Mouse (Mus musculus) gastrocnemius, postnatal 25 days (tissue): ENCODE measurements around the gene Clcn1. TPM values are rescaled to one million over a fixed set of nuclear protein-coding genes. Genes with fewer than 3 reads are reported as not detected.

ENCODE experiments used
- DNase-seq: peaks from one replicate; pipeline ENCODE4 v3.0.0; 2022
- total RNA-seq, 2 experiments: library from RNA; stranded (reverse); gene quantifications; 1 replicate in 1 of 2; 2 replicates in 1 of 2; pipeline ENCODE4 v1.2.3; 2021

The Clcn1 gene
- total RNA-seq, 2 experiments from 2014 or later, result 105 to 116 TPM

DNA sequence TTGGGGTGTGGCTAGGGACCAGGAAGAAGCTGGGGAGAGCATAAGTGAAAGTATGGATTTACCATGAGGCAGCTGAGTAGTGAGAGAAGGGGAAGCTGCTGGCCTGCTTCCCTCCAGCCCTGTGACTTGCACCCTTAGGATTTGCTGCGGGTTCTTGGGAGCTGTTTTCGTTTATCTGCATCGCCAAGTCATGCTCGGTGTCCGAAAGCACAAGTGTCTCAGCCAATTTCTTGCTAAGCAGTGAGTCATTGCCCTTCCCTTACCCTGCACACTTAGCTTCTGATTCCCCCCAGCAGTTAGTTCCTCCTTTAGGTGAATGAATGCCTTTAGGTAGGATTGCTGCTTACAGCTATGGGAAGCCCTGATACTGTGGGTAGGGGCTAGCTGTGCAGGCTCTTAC is 12.9 kb downstream of the Clcn1 start:
- DNase-seq, result no peak

DNA sequence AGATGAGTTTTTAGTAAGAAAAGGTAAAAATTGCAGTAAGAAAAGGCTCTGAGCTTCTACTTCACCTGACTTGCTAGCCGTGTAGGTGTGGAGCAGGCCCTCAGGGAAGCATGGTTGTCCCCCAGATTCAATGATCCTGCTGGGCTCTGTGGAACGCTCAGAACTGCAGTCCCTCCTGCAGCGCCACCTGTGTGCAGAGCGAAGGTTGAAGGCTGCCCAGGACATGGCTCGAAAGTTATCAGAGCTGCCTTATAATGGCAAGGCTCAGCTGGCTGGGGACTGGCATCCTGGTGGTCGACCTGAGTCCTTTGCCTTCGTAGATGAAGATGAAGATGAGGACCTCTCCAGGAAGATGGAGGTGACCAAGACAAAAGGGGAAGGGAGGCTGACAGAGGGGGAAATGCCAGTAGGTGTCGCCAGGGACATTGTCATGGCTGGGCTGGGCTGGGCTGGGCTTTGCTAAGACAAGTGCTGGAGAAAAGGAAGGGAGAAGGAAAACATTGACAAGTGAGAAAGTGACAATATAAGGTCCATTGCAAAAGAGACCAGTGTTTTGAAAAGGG is 23.4 kb downstream of the Clcn1 start:
- DNase-seq, result no peak

DNA sequence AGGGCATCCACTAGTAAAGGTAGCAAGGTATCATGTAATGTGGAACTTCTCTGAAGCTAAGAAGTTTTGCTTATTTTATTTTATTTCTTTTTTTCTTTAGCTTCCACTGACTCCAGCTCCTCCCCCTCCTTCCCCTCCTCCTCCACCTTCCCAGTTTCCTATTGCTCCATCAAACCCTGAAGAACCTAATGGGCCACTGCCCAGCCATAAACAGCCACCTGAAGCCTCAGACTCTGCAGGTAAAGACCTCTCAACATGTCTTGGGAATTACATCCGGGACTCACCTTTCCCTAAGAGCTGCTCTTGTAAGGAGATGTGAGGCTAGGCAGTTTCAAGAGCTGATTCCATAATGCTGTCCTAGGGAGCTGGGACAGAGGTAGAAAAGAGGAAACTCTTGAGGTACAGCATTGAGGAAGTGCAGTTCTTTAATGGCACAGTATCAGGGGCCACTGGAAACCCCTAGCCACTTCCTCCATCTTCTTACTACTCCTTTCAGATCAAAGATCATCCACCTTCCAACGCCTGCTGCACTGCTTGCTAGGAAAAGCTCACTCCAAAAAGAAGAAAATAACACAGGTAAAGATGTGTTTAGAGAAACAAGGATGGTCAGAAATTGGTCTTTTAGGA is 24.1 kb downstream of the Clcn1 start:
- DNase-seq, result no peak

DNA sequence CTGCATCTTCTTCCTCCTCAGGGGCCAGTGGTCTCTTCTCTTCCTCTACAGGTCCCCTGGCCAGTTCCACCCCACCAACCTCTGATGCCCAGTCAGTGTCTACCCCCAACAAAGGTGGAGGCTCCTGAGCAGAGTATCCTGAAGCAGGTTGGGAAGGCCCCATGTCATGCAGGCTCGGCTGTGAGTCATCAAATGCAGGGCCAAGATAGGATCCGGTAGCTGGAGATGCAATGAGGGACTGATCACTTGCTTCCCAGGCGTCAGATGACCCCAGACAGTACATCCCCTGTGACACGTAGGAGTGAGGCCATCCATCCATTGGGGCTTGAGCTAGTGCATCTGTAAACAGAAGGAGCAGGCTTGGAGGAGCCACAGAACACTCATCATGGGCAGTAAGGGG is 31.8 kb downstream of the Clcn1 start:
- DNase-seq, result no peak

DNA sequence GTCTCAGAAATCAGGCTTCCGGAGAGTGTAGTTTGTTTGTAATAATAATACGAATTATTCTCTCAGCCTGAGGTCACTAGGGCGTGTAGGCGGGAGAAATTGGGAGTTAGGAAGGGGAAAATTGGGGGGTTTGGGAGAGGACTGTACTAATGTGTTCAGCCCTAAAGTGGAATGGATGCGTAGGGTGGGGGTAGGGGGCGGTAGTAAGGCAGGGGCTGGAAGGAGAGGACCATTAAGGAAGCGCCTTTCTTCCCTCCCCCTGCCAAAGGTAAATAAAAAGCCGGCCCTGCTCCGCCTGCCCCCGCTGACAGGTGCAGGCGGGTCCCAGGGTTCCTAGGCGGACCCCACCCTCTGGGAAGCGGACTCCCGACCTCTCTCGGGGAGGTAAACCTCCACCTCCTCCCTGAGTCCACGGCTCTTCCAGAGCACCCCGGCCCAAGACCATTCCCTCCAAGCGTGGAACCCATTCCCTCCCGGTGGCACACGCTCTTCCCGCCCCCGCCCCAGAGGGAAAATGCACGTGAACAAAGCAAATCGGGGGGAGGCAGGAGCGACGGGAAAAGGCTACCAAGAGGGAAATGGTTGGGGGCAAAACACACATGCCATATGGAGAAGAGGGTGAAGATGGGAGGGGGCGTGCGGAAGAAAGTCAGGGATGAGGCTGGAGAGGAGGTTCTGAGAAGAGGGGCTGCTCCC is 37.0 kb downstream of the Clcn1 start:
- DNase-seq, result no peak

DNA sequence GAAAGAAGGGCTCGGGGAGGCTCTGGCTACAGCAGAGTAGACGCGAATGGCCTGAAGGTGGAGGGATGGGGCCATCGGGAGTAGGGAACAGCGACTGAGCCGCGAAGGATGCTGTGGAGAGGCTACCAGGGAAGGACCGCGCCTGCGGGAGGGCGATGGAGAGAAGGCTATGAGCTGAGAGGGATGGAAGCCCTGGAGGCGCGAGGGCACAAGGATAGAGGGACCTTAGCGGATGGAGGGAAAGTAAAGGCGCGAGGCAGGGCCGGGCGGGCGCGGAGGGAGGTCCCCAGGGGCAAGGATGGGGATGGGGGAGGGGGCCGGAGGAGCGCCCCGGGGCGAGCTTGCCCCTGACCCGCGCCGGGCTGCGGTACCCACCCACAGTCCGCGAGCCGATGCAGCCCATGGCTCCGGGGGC is 37.6 kb downstream of the Clcn1 start:
- no peak for DNase-seq

DNA sequence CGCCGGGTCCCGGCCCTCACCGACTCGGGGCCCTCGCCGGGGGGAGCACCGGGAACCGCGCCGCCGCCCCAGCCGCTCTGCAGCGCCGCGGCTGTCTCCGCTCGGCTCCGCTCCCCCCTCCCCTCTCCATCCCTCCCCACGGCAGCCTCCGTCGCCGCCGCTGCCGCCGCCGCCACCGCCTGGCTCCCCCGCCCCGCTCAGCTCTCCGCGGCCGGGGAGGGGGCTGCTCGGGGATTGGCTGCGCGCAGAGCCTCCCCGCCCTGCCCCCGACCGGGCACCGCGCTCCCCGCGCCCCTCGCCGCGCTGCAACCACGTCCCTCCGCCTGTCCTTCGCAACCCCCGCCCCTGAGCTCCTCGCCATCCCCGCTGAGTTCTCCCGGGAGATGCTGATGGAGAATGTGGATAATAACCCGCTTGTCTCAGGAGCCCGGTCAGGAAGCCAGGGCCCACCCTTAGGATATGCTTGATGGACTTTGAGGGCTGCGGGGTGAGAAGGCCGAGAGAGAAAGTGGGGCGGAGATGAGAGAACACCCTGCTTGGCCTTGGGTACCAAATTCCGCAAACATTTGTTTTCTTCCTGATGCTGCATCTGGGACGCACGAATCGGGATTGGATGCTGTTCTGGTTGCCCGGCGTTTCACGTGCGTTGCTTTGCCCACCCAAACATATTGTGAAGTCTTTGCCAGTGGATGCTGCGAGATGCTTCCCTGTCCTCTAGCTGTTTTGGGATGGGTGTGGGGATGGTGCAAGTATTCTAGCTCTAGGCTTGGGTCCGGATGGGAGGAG is 38.2 kb downstream of the Clcn1 start, which contains the start of gene Fam131b:
Fam131b (minus strand) TSS at position 162 of the 786 bp plus-strand sequence.
- DNase-seq, result peak; percentile 50

DNA sequence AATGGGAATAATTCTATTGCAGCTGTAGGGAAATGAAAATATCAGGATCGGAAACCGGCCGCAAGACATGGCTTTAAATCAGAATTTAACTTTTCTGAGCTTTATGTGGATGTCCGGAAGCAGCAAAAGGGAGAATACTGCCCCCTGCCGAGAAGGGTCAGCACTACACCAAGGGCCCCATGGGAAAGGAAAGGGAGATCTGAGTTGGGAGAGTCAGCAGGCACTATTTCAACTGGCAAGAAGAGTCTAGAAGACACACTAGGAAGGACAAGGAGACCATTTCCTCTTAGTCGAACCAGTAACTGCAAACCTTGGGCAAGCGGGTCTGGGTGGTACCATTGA is 38.8 kb downstream of the Clcn1 start:
- peak; percentile 63 for DNase-seq

DNA sequence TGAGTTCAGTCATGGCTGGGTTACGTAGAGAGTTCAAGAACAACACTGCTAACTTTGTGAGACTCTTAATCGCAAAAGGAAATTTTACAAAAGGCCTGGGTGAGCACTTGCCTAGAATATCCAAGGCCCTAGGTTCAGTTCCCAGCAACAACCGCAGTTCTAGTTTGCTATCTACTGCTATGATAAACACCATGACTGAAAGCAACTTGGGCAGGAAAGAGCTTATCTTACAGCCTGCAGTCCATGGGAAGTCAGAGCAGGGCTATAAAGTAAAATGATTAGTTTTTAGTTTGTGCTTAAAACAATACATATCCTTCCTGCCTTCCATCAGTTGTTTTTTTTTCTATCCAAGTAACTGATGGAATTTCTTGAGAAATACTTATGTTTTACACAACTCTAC is 40.0 kb downstream of the Clcn1 start:
- DNase-seq, result no peak

DNA sequence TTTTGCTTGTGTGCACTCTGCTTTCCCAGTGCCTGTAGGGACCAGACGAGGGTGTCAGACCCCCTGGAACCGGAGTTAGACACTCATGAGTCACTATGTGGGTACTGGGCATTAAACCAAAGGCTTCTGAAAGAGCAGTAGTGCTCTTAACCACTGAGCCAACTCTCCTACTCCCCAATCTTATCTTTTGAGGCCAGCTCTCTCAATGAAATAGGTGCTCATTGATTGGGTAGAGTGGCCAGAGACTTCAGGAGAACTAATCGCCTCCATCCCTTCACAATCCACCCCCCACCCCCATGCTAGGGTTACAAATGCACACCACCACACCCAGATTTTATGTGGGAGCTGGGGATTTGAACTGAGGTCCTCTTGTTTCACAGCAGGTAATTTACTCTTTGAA is 42.3 kb downstream of the Clcn1 start:
- no peak for DNase-seq

DNA sequence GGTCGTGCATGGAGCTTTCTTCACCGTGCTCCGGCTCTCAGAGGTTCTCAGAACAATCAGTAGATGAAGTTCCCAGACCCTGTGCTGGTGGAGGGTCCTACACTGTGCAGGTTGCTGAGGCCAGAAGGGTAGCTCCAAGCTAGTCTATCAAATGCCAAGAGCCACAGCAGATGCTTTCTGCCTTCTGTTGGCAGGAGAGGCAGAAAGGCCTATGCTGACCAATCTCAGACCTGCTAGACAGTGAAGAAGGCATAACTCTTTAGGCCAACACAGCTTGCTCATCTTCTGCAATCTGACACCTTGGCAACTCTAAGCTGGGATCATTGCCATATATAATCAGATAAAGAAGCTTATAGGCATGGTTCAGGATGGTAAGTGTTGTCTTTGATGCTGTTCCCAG is 43.7 kb downstream of the Clcn1 start:
- no peak for DNase-seq

DNA sequence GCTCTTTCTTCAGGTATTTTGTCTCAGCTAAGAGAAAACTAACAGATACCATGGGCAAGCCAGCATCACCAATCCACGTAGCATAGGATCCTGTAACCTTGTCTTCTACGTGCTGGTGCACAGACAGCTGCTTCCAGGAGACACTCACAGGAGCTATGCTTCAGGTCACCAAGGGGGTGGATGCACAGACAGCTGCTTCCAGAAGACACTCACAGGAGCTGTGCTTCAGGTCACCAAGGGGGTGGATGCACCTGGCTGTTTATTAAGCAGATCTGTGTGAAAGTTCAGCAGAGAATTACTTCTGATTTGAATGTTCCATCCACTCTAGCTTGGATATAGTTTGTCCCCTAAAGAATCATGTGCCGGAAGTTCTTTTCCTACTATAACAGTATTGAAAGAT is 44.5 kb downstream of the Clcn1 start:
- DNase-seq, result no peak

DNA sequence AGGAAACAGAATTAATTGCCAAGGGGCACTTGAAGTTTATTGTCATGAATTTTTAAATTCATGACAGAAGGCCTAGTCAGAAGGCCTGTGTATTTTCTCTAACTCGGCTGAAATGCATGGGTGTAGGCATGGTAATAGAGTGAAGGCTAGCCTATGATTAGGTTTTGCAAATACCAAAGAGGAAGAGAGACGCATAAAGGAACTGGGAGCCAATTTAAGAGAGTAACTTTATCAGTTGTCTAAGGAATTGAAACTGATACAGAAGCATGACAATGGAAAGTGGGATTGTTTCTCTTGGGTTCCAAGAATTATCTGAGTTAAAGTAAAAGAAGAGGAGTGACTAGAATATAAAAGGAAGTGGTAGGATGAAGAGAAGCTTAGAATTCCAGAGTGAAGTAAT is 52.7 kb downstream of the Clcn1 start:
- no peak for DNase-seq

DNA sequence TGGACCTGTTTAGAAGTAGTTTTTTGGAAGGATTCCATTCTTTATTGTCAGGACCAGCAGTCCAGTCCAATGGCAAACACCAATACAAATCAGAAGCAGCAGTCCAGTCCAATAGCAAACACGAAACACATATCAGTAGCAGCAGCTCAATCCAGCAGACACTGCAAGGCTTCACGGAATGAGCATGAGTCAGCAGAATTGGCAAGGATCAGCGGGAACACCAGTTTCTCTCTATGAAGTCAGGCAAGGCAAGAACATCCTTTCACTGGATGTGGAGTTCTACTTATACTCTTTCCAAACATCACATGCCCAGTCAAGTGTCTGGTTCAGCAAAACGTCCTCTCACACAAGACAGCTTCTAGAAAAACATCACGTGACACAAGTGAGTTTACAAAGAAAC is 53.5 kb downstream of the Clcn1 start:
- no peak for DNase-seq

DNA sequence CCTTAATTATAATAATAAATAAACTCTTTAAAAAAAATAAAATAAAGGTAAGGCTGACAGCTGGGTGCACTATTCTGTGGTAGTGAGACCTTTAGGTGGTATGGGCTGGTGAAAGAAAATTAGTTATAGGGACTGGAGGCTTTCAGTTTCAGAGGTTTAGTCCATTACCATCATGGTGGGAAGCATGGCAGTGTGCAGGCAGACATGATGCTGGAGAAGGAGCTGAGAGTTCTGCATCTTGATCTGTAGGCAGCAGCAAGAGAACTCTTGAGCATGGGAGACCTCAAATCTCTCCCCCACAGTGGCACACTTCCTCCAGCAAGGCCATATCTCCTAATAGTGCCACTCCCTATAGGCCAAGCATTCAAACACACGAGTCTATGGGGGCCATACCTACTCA is 55.7 kb downstream of the Clcn1 start:
- DNase-seq, result no peak

DNA sequence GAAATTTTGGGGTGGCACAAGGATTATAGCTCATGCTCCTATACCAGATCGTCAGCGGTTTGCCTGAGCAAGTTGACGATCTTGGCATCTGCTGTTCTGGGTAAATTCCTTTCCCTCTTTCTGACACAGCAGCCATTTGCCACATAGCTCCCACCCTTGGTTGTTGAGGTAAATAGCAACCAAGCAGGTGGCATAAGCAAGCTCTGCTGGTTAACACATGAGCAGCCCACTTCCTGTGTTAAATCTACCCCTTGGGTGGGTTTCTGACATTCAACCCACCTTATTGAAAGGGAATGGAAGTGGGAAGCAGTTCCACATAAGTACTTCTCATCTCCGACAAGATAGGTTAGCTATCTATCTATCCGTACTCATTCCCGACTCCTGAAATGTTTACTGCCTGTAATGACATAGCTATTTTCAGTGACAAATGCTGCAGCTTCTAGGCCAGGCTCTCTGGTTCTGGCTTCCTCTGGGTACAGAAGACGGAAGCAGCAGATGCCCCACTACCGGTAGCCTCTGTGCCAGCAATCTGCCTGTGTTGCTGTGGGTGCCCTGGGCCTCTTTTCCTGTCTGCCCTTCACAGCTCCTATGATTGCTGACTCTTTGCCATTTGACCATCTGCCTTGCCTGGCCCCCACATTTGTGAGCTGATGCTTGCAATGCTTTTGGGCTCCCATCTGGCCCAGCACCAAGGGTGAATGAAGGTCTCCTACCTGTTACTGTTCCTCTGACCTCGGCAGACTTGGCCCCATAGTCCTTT is 57.1 kb downstream of the Clcn1 start:
- DNase-seq, result no peak

DNA sequence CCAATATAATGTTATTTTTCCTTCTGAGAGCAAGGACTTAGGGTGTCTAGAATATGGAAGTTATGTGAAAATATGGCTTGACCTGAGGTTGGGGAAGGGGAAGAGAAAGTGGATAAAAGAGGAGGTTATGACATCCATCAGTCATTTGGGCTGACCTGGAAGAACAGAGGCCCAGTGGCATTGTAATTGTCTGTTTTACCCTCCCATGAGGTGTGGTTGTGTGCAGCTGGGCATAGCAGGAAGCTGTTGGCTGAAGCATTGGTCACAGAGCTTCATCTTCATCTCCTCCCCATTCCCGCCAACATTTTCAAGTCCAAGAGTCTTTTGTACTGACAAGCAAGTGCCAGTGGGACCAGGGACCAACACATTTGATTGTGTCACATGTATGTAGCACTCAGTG is 57.8 kb downstream of the Clcn1 start:
- no peak for DNase-seq

DNA sequence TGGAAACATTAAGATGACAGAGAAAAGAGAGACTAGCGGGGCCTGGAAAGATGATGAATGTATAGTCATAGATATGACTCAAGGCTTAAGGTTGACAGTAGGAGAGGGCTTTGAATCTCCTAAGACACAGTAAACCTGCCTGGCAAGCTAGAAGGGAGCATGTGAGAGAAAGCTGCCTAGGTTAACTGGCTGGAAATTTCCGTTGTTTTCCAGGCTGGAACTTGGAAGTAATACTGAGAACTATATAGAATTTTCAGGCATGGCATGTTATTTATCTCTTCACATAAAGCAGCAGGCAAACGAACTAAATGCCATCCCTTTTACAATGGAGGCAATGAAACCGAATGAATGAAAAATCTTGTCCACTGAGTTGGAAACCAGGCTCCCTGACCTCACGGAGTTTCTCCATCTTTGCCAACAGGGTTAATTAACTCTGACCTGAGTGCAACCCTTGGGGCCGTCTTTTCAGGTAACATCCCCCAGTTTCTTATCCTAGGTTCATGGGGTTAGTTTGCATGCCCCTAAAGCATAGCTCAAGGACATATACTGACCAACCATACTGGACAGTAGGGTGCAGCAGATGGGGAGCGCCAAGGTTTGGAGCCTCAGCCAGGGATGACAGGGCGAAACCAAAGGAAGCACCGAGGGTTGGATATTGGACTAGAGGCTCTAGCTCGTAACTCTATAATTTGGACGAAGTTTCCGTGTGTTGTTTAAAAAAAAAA is 62.0 kb downstream of the Clcn1 start:
- DNase-seq, result no peak

DNA sequence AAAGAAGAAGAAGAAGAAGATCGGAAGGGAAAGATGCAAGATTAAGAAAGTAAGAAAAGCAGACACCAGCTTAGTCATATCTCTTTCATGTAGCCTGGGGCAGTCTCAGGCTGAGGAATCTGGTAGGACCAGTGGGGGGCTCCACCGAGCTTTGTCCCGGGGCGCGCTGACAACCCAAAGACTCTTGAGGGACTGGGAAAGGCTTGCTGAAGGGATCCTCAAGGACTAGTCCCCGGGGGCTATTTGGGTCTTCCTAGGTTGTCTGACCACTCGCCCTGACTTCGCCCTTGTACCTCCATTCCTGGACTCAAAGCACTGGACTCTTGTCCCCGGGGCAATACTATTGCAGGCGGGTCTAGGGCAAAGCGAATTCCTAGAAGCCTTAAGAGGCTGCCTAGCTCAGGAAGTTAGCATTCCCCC is 62.5 kb downstream of the Clcn1 start:
- DNase-seq, result peak; percentile 72

DNA sequence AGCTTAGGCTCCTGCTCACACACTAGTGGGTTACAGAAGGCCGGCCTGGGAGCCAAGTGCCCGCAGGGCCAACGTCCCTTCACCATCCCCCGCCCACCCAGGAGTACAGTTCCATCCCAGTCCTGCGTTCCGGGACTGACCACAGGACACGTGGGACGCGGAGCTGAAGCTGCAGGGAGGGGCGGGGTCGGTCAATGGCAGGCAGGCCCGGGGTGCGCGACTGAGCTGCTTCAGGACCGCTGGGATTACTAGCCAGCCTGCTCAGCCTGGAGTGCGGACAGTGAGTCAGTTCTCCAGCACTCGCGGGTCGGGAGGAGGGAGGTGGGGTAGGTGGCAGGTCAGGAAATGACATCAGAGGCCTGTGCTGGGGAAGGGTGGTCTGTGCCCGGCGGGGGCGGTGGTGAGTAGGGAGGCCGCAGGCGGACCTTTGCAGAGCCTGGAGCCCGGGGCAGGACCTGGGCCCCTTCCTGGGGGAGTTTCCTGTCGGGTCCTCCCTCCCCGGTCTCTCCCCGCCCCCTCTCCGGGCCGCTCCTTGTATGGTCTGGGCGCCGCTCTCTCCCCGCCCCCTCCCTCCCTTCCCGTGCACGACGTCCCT is 63.0 kb downstream of the Clcn1 start, which contains the start of gene Zyx:
Zyx (plus strand) TSS at position 205 of the 595 bp plus-strand sequence.
- DNase-seq, result peak; percentile 98
